Mouse (Mus musculus): Measurements from ENCODE around the gene Ulk4.

DNA sequence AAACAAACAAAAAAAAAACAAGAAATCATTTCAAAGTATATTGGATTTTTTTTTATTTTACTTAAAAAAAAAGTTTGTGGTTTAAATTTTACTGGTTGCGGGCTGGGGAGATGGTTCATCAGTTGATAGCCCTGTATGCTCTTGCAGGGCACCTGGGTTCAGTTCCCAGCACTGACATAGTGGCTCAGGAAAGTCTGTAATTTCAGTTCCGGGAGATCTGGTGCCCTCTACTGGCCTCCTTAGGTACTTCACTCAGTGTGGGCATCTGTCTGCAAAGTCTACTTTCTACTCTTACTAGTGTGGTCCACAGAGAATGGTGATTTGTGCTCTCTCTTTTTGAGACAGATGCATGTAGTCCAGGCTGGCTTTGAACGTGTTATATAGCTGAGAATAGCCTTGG lies 7.4 kb upstream of the Ulk4 start:
- TF ChIP-seq CTCF (conservative IDR thresholded peaks at IDR 0.05; ENCODE audit: low read length) (peak; percentile 81), POU5F1 (IDR thresholded peaks at IDR 0.05; ENCODE audit: borderline replicate concordance, low read length) (no peak)

All from E14TG2a.4 (cell line).